Mouse (Mus musculus) adrenal gland (tissue): Measurements from ENCODE around the gene Hlcs.
"Not testable (repeated sequence)": the region's sequence is repeated elsewhere in the genome, so short reads cannot be mapped to it uniquely, and the experiment has no call there.

Experiments
- intact Hi-C: fragments of 180-260 bp; cut with DNase I; formaldehyde crosslinking; loops from one replicate; pipeline ENCODE4 v1.15.1; 2025
- long read RNA-seq, 2 experiments: library from polyadenylated mRNA; unstranded; transcript quantifications; one replicate each; pipeline ENCODE4 v2.0.0; 2020; ENCODE audit warnings: borderline replicate concordance in 1 of 2; ENCODE audit not compliant: insufficient replicate concordance in 1 of 2

The Hlcs gene
- long read RNA-seq, experiment 1, full-length matches to known transcripts = 5 of 7 reads
- long read RNA-seq, experiment 1, partial matches to known transcripts = 0 of 7 reads
- long read RNA-seq, experiment 1, other reads (novel, unspliced or antisense) = 2 of 7 reads
- long read RNA-seq, experiment 2, partial matches to known transcripts = 0 of 6 reads
- long read RNA-seq, experiment 2, other reads (novel, unspliced or antisense) = 4 of 6 reads

- intact Hi-C loops = loop anchor here (5.0 kb wide), 1 partner anchor 41 kb away; no protein-coding TSS in a partner anchor
Measured at GRCm38 (mm10) chr16:94313229-94314030, at the start of gene Hlcs. Gene Hlcs, minus strand, starts transcription at chr16:94313571.

- intact Hi-C loops = no loop called here
Measured at GRCm38 (mm10) chr16:94362174-94362873, 49.0 kb upstream of the Hlcs start.

- intact Hi-C loops = no loop called here
Measured at GRCm38 (mm10) chr16:94360578-94361350, 47.4 kb upstream of the Hlcs start.

GRCm38 (mm10) chr16:94358091-94358490, 44.7 kb upstream of the Hlcs start:
- intact Hi-C loops = no loop called here

- intact Hi-C loops = no loop called here
Measured at GRCm38 (mm10) chr16:94356776-94357494, 43.6 kb upstream of the Hlcs start.

DNA sequence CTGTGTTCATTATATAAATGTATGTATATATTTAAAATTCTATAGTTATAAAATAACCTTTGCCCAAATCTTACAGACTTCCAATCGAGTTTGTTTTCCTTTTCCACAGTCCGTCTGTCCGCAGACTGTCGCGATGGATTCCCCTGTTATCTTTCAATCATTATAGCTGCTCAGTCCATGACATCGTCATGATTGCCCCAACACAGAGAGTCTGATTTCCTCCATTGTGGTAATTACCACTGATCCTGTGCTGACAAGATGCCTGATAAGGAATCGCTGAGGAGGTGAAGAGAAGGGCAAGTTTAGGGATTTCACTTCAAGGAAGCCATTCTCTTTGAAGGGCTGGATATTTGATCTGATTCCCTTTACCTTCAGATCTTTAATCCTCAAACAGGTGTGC, 42.7 kb upstream of the Hlcs start:
- intact Hi-C loops = no loop called here

DNA sequence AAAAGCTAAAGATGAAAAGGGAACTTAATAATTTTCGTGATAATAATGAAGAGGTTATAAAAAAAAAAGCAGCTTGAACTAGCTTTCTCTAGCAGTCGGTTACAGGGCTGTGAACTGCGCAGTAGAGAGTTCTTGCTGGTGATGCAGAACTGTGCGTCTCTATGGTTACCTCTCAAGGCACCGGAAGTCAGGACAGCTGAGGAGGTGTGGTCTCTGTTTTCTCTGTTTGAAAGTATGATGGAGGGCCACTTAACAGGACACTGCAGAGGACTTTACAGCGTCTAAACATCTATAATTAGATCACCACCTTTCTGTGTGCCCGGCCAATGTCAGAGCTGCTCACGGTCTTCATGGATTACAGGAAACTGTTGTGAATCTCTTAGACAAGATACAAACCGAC, 41.1 kb upstream of the Hlcs start:
- intact Hi-C loops = no loop called here

DNA sequence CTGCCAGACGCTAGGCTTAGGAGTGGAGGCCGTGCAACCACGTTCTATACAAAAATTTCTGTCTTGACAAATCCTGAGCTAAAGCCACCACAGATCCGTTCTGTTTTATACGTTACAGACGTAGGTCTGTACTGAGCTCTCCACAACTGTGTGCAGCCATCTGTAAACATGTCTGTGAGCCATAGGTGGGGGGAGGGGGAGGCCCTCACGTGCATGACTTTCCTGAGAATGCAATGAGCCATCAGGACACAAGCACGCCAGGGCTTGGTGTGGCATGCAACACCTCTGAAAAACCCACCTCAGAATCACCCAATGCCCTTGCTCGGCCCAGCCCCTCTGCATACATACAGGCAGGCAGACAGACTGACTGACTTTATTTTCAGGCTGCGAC, 36.9 kb upstream of the Hlcs start:
- intact Hi-C loops = no loop called here

- intact Hi-C loops = no loop called here
Measured at GRCm38 (mm10) chr16:94349588-94350286, 36.4 kb upstream of the Hlcs start.

GRCm38 (mm10) chr16:94348779-94349178, 35.4 kb upstream of the Hlcs start:
- intact Hi-C loops = no loop called here

DNA sequence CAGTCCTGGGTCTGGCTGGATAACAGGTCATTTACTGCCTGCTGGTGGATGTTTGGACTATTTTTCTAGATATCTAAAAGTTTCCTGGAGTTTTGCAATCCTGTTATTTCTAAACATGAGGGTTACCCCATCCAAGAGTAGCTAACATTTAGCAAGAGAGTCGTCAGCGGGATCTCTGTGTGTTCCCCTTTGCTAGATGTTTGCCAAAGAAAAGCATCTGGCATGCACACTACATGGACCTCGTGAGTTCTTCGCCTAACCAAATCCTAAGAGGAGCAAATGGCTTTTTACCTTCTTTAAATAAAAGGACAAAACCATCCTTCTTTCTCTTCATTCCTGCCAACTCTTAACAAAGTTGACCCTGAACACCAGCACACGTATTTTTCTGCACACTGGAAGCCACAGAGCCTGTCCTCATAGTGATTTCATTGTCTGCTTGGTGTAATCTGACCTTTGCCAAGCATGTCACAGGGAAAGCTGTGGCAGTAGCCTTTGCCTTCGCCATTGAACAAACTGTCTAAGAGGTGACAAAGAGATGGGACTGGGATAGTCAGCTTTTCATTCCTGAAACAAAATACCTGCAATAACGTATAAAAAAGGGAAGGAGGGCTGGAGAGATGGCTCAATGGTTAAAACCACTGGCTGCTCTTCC, 33.8 kb upstream of the Hlcs start:
- intact Hi-C loops = no loop called here

- intact Hi-C loops = no loop called here
Measured at GRCm38 (mm10) chr16:94345733-94346132, 32.4 kb upstream of the Hlcs start.

DNA sequence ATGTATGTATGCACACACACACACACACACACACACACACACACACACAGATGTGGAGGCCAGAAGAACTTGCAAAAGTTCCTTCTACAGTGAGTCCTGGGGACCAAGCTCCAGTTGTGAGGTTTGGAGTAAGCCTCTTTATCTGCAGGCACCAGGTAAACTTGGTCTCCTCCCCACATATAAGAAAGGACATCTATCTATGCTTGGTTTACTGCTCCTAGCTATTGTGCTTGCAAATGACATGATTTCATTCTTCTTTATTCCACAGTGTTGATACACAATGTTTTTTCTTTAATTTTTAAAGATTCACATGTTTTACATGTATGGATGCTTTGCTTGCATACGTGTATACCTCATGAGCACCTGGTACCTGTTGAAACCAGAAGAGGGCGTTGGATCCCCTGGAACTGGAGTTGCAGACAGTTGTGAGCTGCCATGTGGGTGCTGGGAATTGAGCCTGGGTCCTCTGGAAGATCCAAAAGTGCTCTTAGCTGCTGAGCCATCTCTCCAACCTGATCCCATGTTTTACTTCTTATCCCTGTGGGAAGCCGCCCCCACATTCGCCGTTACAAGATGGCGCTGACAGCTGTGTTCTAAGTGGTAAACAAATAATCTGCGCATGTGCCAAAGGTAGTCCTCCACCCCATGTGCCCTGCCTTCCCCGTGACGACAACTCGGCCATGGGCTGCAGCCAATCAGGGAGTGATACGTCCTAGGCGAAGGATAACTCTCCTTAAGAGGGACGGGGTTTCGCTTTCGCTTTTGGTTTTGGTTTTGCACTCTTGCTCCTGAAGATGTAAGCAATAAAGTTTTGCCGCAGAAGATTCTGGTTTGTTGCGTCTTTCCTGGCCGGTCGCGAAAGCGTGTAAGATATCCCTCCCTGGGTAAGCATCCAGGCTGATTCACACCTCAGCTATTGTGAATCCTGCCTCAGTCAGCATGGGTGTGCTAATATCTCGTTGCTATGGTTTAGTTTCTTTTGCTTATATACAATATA, 26.1 kb upstream of the Hlcs start:
- intact Hi-C loops = not testable (repeated sequence)

GRCm38 (mm10) chr16:94335656-94336055, 22.3 kb upstream of the Hlcs start:
- intact Hi-C loops = no loop called here

- intact Hi-C loops = loop anchor here (5.0 kb wide), 1 partner anchor 65 kb away; no protein-coding TSS in a partner anchor
Measured at GRCm38 (mm10) chr16:94331886-94332252, 18.5 kb upstream of the Hlcs start.

DNA sequence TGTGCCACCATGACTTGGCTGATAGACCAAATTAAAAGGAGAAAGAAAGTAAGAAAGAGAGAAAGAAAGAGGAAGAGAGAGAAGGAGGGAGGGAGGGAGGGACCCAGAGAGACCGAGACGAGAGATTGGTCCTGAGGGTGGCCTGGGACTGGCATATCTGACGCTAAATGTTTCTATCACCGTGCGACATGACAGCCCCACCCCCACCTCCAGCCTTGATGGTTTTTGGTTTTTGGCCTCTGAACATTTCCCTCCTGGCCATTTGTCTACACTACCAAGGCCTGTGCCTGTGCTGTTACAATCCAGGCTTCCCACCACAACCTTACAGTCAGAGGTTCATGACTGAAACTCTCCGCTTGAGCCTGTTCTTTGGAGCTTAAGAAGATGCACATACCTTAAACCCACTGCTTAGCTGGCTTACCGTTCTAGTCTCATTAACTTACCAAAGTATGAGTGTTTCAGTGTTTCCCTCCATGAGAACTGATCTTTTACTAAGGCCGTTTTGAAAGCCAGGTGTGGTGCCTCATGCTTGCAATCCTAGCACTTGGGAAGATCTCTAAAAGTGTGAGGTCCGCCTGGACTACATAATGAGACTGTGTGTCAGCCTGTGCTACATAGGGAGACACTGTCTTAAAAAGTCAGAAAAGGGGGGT, 18.0 kb upstream of the Hlcs start:
- intact Hi-C loops = loop anchor here (5.0 kb wide), 1 partner anchor 64 kb away; no protein-coding TSS in a partner anchor

GRCm38 (mm10) chr16:94330429-94330828, 17.1 kb upstream of the Hlcs start:
- intact Hi-C loops = loop anchor here (5.0 kb wide), 1 partner anchor 63 kb away; no protein-coding TSS in a partner anchor
